ENCODE assay signal across 8 mouse cellular contexts in genomic region chr15:61395296-61395826, GRCm38 (mm10).
DNase-seq lines count a peak whose midpoint lies in the region; ATAC-seq and TF ChIP-seq lines count a peak whose summit lies in the region.

No protein-coding gene starts in this region.

- CTCF ChIA-PET in Patski (lab: Charles Lee), result interaction anchor here (0.9 kb wide), 1 partner anchor 238 kb away, joined by 3 read pairs; no protein-coding TSS in a partner anchor

- no peaks in the 10 kb centered on the region for H3K27me3 ChIP-seq in Patski
- H3K27me3 ChIP-seq in heart, embryonic 11.5 days (ENCODE audit: control insufficient read depth, insufficient read depth, low read length), result no peaks in the 10 kb centered on the region
- H3K27me3 ChIP-seq in kidney, embryonic 14.5 days (ENCODE audit: control insufficient read depth, insufficient read depth, low read length), result no peaks in the 10 kb centered on the region

- TF ChIP-seq POLR2A in brain, embryonic 14.5 days (IDR thresholded peaks at IDR 0.05; ENCODE audit: borderline replicate concordance, extremely low read depth, insufficient read depth, insufficient read length, poor library complexity, severe bottlenecking), result no peak

- no peaks in the 10 kb centered on the region for H3K9me3 ChIP-seq in heart, embryonic 11.5 days (replicated peaks; ENCODE audit: control insufficient read depth, low read length)
- H3K9me3 ChIP-seq in kidney, embryonic 14.5 days (ENCODE audit: control insufficient read depth, low read length), result no peaks in the 10 kb centered on the region

- 0 out of 2 replicates have a peak, but pooled peaks cover 2% of the 10 kb centered on the region for H3K4me1 ChIP-seq in heart, embryonic 11.5 days (ENCODE audit: control insufficient read depth, insufficient read depth, low read length)
- H3K4me1 ChIP-seq in kidney, embryonic 14.5 days (ENCODE audit: control insufficient read depth, insufficient read depth, low read length), result peaks cover 9% of the 10 kb centered on the region; the same call in 1 of the 2 replicates

- H3K27ac ChIP-seq in heart, embryonic 11.5 days (ENCODE audit: low read depth, low read length), result 0 out of 2 replicates have a peak overlapping the region, but pooled peaks have one; percentile 46
- peak overlapping the region; percentile 44; the same call in 1 of the 2 replicates for H3K27ac ChIP-seq in kidney, embryonic 14.5 days (ENCODE audit: low read depth, low read length)

- H3K9ac ChIP-seq in heart, embryonic 11.5 days (ENCODE audit: low read depth, low read length), result no peak overlapping the region
- no peak overlapping the region; the same call in 1 of the 2 replicates for H3K9ac ChIP-seq in kidney, embryonic 14.5 days (ENCODE audit: low read depth, low read length)

- no peak for DNase-seq in Patski (ENCODE audit: low read depth, low spot score)
- peak; percentile 83 for DNase-seq in brain, embryonic 14.5 days (ENCODE audit: low read depth)
- peak; percentile 37 for DNase-seq in lung, postnatal 25 days (ENCODE audit: low spot score)
- no peak for DNase-seq in thymus, postnatal 25 days
- no peak for DNase-seq in MN1 (ENCODE audit: low spot score)

- peak overlapping the region; percentile 33; the same call in 1 of the 2 replicates for H3K4me2 ChIP-seq in heart, embryonic 11.5 days
- no peak overlapping the region for H3K4me2 ChIP-seq in kidney, embryonic 14.5 days (replicated peaks; ENCODE audit: low read depth, low read length)

- in situ Hi-C loops in Patski (cut with MboI; ENCODE audit: low pct_unique_long_range_greater_than_20kb), result loop anchor here (5.0 kb wide), 1 partner anchor 238 kb away; no protein-coding TSS in a partner anchor

- no peak for TF ChIP-seq CTCF in Patski (IDR thresholded peaks at IDR 0.05)
- TF ChIP-seq CTCF in brain, embryonic 14.5 days (IDR thresholded peaks at IDR 0.05; ENCODE audit: borderline replicate concordance, extremely low read depth, insufficient read depth, insufficient read length), result no peak

- POLR2A ChIA-PET in Patski (lab: Charles Lee), result interaction anchor here (0.7 kb wide), 1 partner anchor 261 kb away, joined by 3 read pairs; no protein-coding TSS in a partner anchor

- H3K36me3 ChIP-seq in heart, embryonic 11.5 days (ENCODE audit: control insufficient read depth, insufficient read depth, low read length), result no peaks in the 10 kb centered on the region
- H3K36me3 ChIP-seq in kidney, embryonic 14.5 days (ENCODE audit: control insufficient read depth, insufficient read depth, low read length), result no peaks in the 10 kb centered on the region

- ATAC-seq in Patski, result peak; percentile 35
- 0 out of 2 replicates have a peak, but pooled peaks have one; percentile 35 for ATAC-seq in heart, embryonic 11.5 days (replicated peaks; ENCODE audit: insufficient number of reproducible peaks, low FRiP score, low TSS enrichment)
- ATAC-seq in kidney, embryonic 14.5 days (ENCODE audit: low FRiP score, low TSS enrichment), result peak; percentile 90
- ATAC-seq in activated CD4-positive, CD25-positive, alpha-beta regulatory T cell, adult 4 months, result no peak

- no peak overlapping the region for H3K4me3 ChIP-seq in heart, embryonic 11.5 days (ENCODE audit: low read depth, low read length)
- no peak overlapping the region for H3K4me3 ChIP-seq in kidney, embryonic 14.5 days (ENCODE audit: low read length)

- WGBS in heart, embryonic 11.5 days (ENCODE audit: insufficient replicate concordance), result 16% methylated on average over 8 of the region's 8 CpGs
- WGBS in kidney, embryonic 14.5 days, result 6% methylated on average over 8 of the region's 8 CpGs

Comparison
In these comparisons a context has a peak if more than half of its experiments do, and no peak if none do; other contexts are left out.
1. DNase-seq: peak in brain, embryonic 14.5 days (single experiment) and lung, postnatal 25 days (single experiment); none in Patski (single experiment), thymus, postnatal 25 days (single experiment) and MN1 (single experiment).